Mouse (Mus musculus): ENCODE results near the gene Gm10488. TPM values are rescaled to one million over a fixed set of nuclear protein-coding genes. Genes with fewer than 3 reads are reported as not detected.
"Not testable (repeated sequence)": the region's sequence is repeated elsewhere in the genome, so short reads cannot be mapped to it uniquely, and the experiment has no call there.

Gene Gm10488
- not detected in 2 replicates for polyA plus RNA-seq (2012; rRNA removed)

- not testable (repeated sequence) for DNase-seq; H3K27me3 ChIP-seq (ENCODE audit: control insufficient read depth, insufficient read depth, low read length)
- no CpG with 5 or more reads among the region's 6 CpGs for WGBS
Measured at GRCm38 (mm10) chrX:29976014-29976413, at the start of gene Gm10488. Gm10488 (plus strand) TSS chrX:29976314.

More at GRCm38 (mm10) chrX:29976014-29976413, at the start of gene Gm10488:
- not testable (repeated sequence) for H3K4me1 ChIP-seq (ENCODE audit: control insufficient read depth, insufficient read depth, low read length); H3K4me3 ChIP-seq (replicated peaks; ENCODE audit: insufficient read depth, low read depth, low read length); H3K27ac ChIP-seq (ENCODE audit: insufficient read depth, low read length)

Measured in cerebellum, adult 2 months (tissue).